Mouse (Mus musculus) MEL (cell line): ENCODE measurements around the gene Zfp101. TPM values are rescaled to one million over a fixed set of nuclear protein-coding genes. Genes with fewer than 3 reads are reported as not detected.

ENCODE experiments used
- DNase-seq: peaks from one replicate; pipeline ENCODE4 v3.0.0; 2011; ENCODE audit warnings: low read depth, low spot score
- H3K27ac ChIP-seq: 2 replicates; pipeline ENCODE4 v1.5.1; 2012; ENCODE audit warnings: low read depth, mild to moderate bottlenecking, control low read depth, low read length, moderate library complexity; ENCODE audit not compliant: control insufficient read depth
- H3K27me3 ChIP-seq, 2 experiments: fragments of 150-350 bp in 1 of 2; sonication (generic) in 1 of 2; 2 replicates each; pipeline ENCODE4 v1.6.1; 2012; ENCODE audit warnings: low read length in 2 of 2, mild to moderate bottlenecking in 2 of 2, improper control_type of control experiment in 1 of 2, moderate library complexity in 1 of 2; ENCODE audit not compliant: insufficient read depth in 2 of 2, control insufficient read depth in 1 of 2
- H3K36me3 ChIP-seq, 2 experiments: 2 replicates each; pipeline ENCODE4 v1.6.1; 2012 to 2014; ENCODE audit warnings: low read length in 2 of 2, improper control_type of control experiment in 1 of 2, inconsistent platforms in 1 of 2, mild to moderate bottlenecking in 1 of 2; ENCODE audit not compliant: insufficient read depth in 2 of 2, control insufficient read depth in 1 of 2
- H3K4me1 ChIP-seq, 2 experiments: fragments of 150-350 bp in 1 of 2; sonication (generic) in 1 of 2; 2 replicates each; pipeline ENCODE4 v1.6.1; 2012; ENCODE audit warnings: low read length in 2 of 2, improper control_type of control experiment in 1 of 2, mild to moderate bottlenecking in 1 of 2; ENCODE audit not compliant: insufficient read depth in 2 of 2, control insufficient read depth in 1 of 2
- H3K4me3 ChIP-seq, 2 experiments: fragments of 150-350 bp in 1 of 2; sonication (generic) in 1 of 2; 2 replicates each; pipeline ENCODE4 v1.5.1; 2012; ENCODE audit warnings: low read depth in 2 of 2, low read length in 2 of 2, mild to moderate bottlenecking in 2 of 2, moderate library complexity in 2 of 2, control low read depth in 1 of 2, improper control_type of control experiment in 1 of 2; ENCODE audit not compliant: control insufficient read depth in 1 of 2, insufficient read depth in 1 of 2
- H3K79me2 ChIP-seq: 2 replicates; pipeline ENCODE4 v1.6.1; 2012; ENCODE audit warnings: mild to moderate bottlenecking, low read length, moderate library complexity; ENCODE audit not compliant: control insufficient read depth, poor library complexity, insufficient read depth
- H3K9ac ChIP-seq: 2 replicates; pipeline ENCODE4 v1.6.1; 2012; ENCODE audit warnings: low read depth, mild to moderate bottlenecking, control low read depth, low read length, moderate library complexity; ENCODE audit not compliant: control insufficient read depth, poor library complexity, severe bottlenecking
- H3K9me3 ChIP-seq: fragments of 150-350 bp; sonication (generic); replicated peaks from 2 replicates; pipeline ENCODE4 v1.6.1; 2012; ENCODE audit warnings: mild to moderate bottlenecking, low read length, improper control_type of control experiment, moderate library complexity; ENCODE audit not compliant: insufficient read depth
- BHLHE40 ChIP-seq: IDR thresholded peaks from 2 replicates; pipeline ENCODE4 v1.6.1; 2012; ENCODE audit warnings: low read depth, mild to moderate bottlenecking, inconsistent platforms, low read length, improper control_type of control experiment, borderline replicate concordance
- CHD2 ChIP-seq: IDR thresholded peaks from 2 replicates; pipeline ENCODE4 v1.6.1; 2011; ENCODE audit warnings: low read length, improper control_type of control experiment
- CTCF ChIP-seq, 3 experiments: IDR thresholded peaks in 2 of 3; conservative IDR thresholded peaks in 1 of 3; 2 replicates each; pipeline ENCODE4 v1.5.1; 2011 to 2012; ENCODE audit warnings: low read length in 3 of 3, low read depth in 2 of 3, mild to moderate bottlenecking in 2 of 3, improper control_type of control experiment in 1 of 3, inconsistent platforms in 1 of 3, mixed read lengths in 1 of 3, moderate library complexity in 1 of 3; ENCODE audit not compliant: control insufficient read depth in 1 of 3, insufficient read depth in 1 of 3, poor library complexity in 1 of 3, severe bottlenecking in 1 of 3
- E2F4 ChIP-seq: IDR thresholded peaks from 2 replicates; pipeline ENCODE4 v1.6.1; 2011; ENCODE audit warnings: low read depth, low read length, improper control_type of control experiment, borderline replicate concordance
- ELF1 ChIP-seq: IDR thresholded peaks from 2 replicates; pipeline ENCODE4 v1.6.1; 2014; ENCODE audit warnings: low read depth, mild to moderate bottlenecking, inconsistent platforms, low read length, improper control_type of control experiment, moderate library complexity
- ETS1 ChIP-seq: IDR thresholded peaks from 2 replicates; pipeline ENCODE4 v1.6.1; 2012; ENCODE audit warnings: low read depth, mild to moderate bottlenecking, inconsistent platforms, low read length, improper control_type of control experiment, moderate library complexity
- GATA1 ChIP-seq: IDR thresholded peaks from 2 replicates; pipeline ENCODE4 v1.6.1; 2011; ENCODE audit warnings: low read depth, low read length, improper control_type of control experiment
- MAX ChIP-seq: IDR thresholded peaks from 2 replicates; pipeline ENCODE4 v1.6.1; 2011; ENCODE audit warnings: low read length, improper control_type of control experiment
- MYC ChIP-seq: IDR thresholded peaks from 2 replicates; pipeline ENCODE4 v1.6.1; 2011; ENCODE audit warnings: low read depth, mild to moderate bottlenecking, low read length, improper control_type of control experiment, moderate library complexity
- NELFE ChIP-seq: IDR thresholded peaks from 2 replicates; pipeline ENCODE4 v1.6.1; 2011; ENCODE audit warnings: low read depth, low read length, improper control_type of control experiment
- POLR2A ChIP-seq, 2 experiments: IDR thresholded peaks; 2 replicates each; pipeline ENCODE4 v1.6.1; 2011 to 2012; ENCODE audit warnings: low read length in 2 of 2, mild to moderate bottlenecking in 2 of 2, control low read depth in 1 of 2, improper control_type of control experiment in 1 of 2, low read depth in 1 of 2, moderate library complexity in 1 of 2; ENCODE audit not compliant: control insufficient read depth in 1 of 2, insufficient read depth in 1 of 2, poor library complexity in 1 of 2
- POLR2AphosphoS2 ChIP-seq: IDR thresholded peaks from 2 replicates; pipeline ENCODE4 v1.6.1; 2011; ENCODE audit warnings: low read length, improper control_type of control experiment
- RAD21 ChIP-seq: IDR thresholded peaks from 2 replicates; pipeline ENCODE4 v1.6.1; 2011; ENCODE audit warnings: mild to moderate bottlenecking, low read depth, low read length, improper control_type of control experiment
- RCOR1 ChIP-seq: IDR thresholded peaks from 2 replicates; pipeline ENCODE4 v1.6.1; 2012; ENCODE audit warnings: low read depth, mild to moderate bottlenecking, inconsistent platforms, low read length, improper control_type of control experiment
- SMC3 ChIP-seq: IDR thresholded peaks from 2 replicates; pipeline ENCODE4 v1.6.1; 2011; ENCODE audit warnings: low read depth, low read length, improper control_type of control experiment
- TAL1 ChIP-seq: IDR thresholded peaks from 2 replicates; pipeline ENCODE4 v1.6.1; 2012; ENCODE audit warnings: mild to moderate bottlenecking, inconsistent platforms, low read length, moderate library complexity, mixed read lengths
- TBP ChIP-seq: IDR thresholded peaks from 2 replicates; pipeline ENCODE4 v1.8.0; 2011; ENCODE audit warnings: low read depth, low read length, improper control_type of control experiment
- TCF12 ChIP-seq: IDR thresholded peaks from 2 replicates; pipeline ENCODE4 v1.6.1; 2014; ENCODE audit warnings: low read depth, mild to moderate bottlenecking, inconsistent platforms, low read length, improper control_type of control experiment, moderate library complexity
- UBTF ChIP-seq: IDR thresholded peaks from 2 replicates; pipeline ENCODE4 v1.6.1; 2012; ENCODE audit warnings: low read depth, mild to moderate bottlenecking, inconsistent platforms, low read length, improper control_type of control experiment, moderate library complexity, borderline replicate concordance; ENCODE audit not compliant: insufficient read depth
- USF1 ChIP-seq: IDR thresholded peaks from 2 replicates; pipeline ENCODE4 v1.6.1; 2014; ENCODE audit warnings: low read depth, mild to moderate bottlenecking, inconsistent platforms, low read length, improper control_type of control experiment, moderate library complexity
- USF2 ChIP-seq, 2 experiments: IDR thresholded peaks; 2 replicates each; pipeline ENCODE4 v1.6.1; 2011 to 2012; ENCODE audit warnings: improper control_type of control experiment in 2 of 2, low read length in 2 of 2, borderline replicate concordance in 1 of 2, inconsistent platforms in 1 of 2, low read depth in 1 of 2, mild to moderate bottlenecking in 1 of 2; ENCODE audit not compliant: insufficient read depth in 1 of 2
- ZC3H11A ChIP-seq: IDR thresholded peaks from 2 replicates; pipeline ENCODE4 v1.6.1; 2012; ENCODE audit warnings: low read depth, mild to moderate bottlenecking, inconsistent platforms, low read length, improper control_type of control experiment
- ZNF384 ChIP-seq: IDR thresholded peaks from 2 replicates; pipeline ENCODE4 v1.6.1; 2012; ENCODE audit warnings: low read depth, mild to moderate bottlenecking, inconsistent platforms, low read length, improper control_type of control experiment
- polyA plus RNA-seq, 2 experiments: library from polyadenylated mRNA; stranded (reverse) in 1 of 2; unstranded in 1 of 2; fragments of >175 nt in 1 of 2; fragments of >200 nt in 1 of 2; gene quantifications; 2 replicates each; pipeline versions ENCODE4 v1.2.1 to v1.2.4; 2012; ENCODE audit warnings: low replicate concordance in 2 of 2, low read depth in 1 of 2; ENCODE audit not compliant: insufficient read length in 2 of 2, insufficient read depth in 1 of 2, missing spikeins in 1 of 2
- total RNA-seq: library from RNA; depleted of rRNA; stranded (reverse); fragments of 300-350 nt; gene quantifications from 2 replicates; pipeline ENCODE4 v1.2.3, GENCODE M21; 2012

Zfp101 gene
- total and polyA plus RNA-seq, 3 experiments, result 7.6 to 8.3 TPM; not detected in 1

DNA sequence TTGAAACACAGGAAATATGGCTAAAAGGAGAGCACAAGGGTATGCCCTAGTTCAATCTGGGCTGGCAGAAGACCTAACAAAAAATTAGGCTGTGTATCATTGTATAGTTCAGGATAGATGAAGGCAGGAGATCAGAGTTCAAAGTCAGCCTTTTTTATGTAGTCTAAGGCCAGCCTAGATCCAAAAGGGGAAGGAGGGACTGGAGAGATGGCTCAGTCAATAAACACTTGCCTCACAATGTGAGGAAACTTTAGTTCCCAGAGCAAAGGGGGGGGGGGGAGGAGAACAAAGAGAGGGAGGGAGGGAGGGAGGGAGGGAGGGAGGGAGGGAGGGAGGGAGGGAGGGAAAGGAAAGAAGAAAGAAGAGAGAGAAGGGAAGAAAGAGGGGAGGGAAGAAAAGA, 46.7 kb upstream of the Zfp101 start:
- no peaks in the 10 kb centered on the region; a peak in 1 of 4 replicates for H3K27me3 ChIP-seq
- H3K79me2 ChIP-seq, result no peaks in the 10 kb centered on the region
- H3K27ac ChIP-seq, result no peak overlapping the region
- H3K4me3 ChIP-seq, result no peak overlapping the region
- no peak for DNase-seq
- TF ChIP-seq CHD2, result no peak
- TF ChIP-seq MYC, result no peak
- TF ChIP-seq RCOR1, result no peak
- TF ChIP-seq ELF1, result no peak
- TF ChIP-seq BHLHE40, result no peak
- TF ChIP-seq USF1, result no peak
- no peak for TF ChIP-seq POLR2AphosphoS2
- TF ChIP-seq RAD21, result no peak
- TF ChIP-seq UBTF, result no peak
- no peak for TF ChIP-seq ZNF384
- no peak for TF ChIP-seq TCF12
- TF ChIP-seq POLR2A (IDR thresholded peaks at IDR 0.05; ENCODE audit: control insufficient read depth in 1 of 2, insufficient read depth in 1 of 2, low read depth in 1 of 2, low read length in 2 of 2, poor library complexity in 1 of 2), result no peak
- peaks cover 0 to 7% of the 10 kb centered on the region in 2 experiments; a peak in 2 of 4 replicates for H3K4me1 ChIP-seq
- H3K36me3 ChIP-seq, result peaks cover 0 to 3% of the 10 kb centered on the region in 2 experiments; a peak in 1 of 4 replicates
- no peak overlapping the region for H3K9ac ChIP-seq
- H3K9me3 ChIP-seq, result no peaks in the 10 kb centered on the region

- Histone ChIP-seq H3K79me2 (no peaks in the 10 kb centered on the region), H3K27ac (no peak overlapping the region), H3K4me3 (no peak overlapping the region)
These were observed 45.5 kb upstream of the Zfp101 start for GRCm38 (mm10) chr17:33439922-33440321.

GRCm38 (mm10) chr17:33439148-33439547, 44.7 kb upstream of the Zfp101 start:
- peak; percentile 83 for DNase-seq
- H3K36me3 ChIP-seq, result peaks cover 0 to 3% of the 10 kb centered on the region in 2 experiments; a peak in 1 of 4 replicates
- H3K9ac ChIP-seq, result no peak overlapping the region
- TF ChIP-seq CTCF (IDR thresholded peaks at IDR 0.05 in 2 of 3, conservative IDR thresholded peaks at IDR 0.05 in 1 of 3; ENCODE audit: control insufficient read depth in 1 of 3, insufficient read depth in 1 of 3, low read depth in 2 of 3, low read length in 3 of 3, poor library complexity in 1 of 3, severe bottlenecking in 1 of 3) (peak; percentile 53 to 81 (median 58)), BHLHE40 (no peak), SMC3 (peak; percentile 87), RAD21 (peak; percentile 82), USF2 (IDR thresholded peaks at IDR 0.05; ENCODE audit: borderline replicate concordance in 1 of 2, insufficient read depth in 1 of 2, low read depth in 1 of 2, low read length in 2 of 2) (no peak), E2F4 (no peak), ZC3H11A (peak; percentile 72), NELFE (no peak), TBP (no peak), POLR2A (IDR thresholded peaks at IDR 0.05; ENCODE audit: control insufficient read depth in 1 of 2, insufficient read depth in 1 of 2, low read depth in 1 of 2, low read length in 2 of 2, poor library complexity in 1 of 2) (no peak), ETS1 (no peak)
- H3K9me3 ChIP-seq, result no peaks in the 10 kb centered on the region
- no peaks in the 10 kb centered on the region for H3K79me2 ChIP-seq
- H3K27me3 ChIP-seq, result no peaks in the 10 kb centered on the region; a peak in 2 of 4 replicates
- no peak overlapping the region for H3K27ac ChIP-seq
- H3K4me3 ChIP-seq, result no peak overlapping the region
- peaks cover 0 to 7% of the 10 kb centered on the region in 2 experiments; a peak in 2 of 4 replicates for H3K4me1 ChIP-seq

More at GRCm38 (mm10) chr17:33439922-33440321, 45.5 kb upstream of the Zfp101 start:
- no peaks in the 10 kb centered on the region for H3K9me3 ChIP-seq
- TF ChIP-seq TAL1 (no peak), MAX (no peak), GATA1 (0 out of 2 replicates have a peak, but pooled peaks have one; percentile 16), USF1 (peak; percentile 72)
- DNase-seq, result peak; percentile 26
- H3K36me3 ChIP-seq, result peaks cover 0 to 3% of the 10 kb centered on the region in 2 experiments; a peak in 1 of 4 replicates
- H3K4me1 ChIP-seq, result peaks cover 0 to 7% of the 10 kb centered on the region in 2 experiments; a peak in 2 of 4 replicates
- H3K9ac ChIP-seq, result no peak overlapping the region
- no peaks in the 10 kb centered on the region; a peak in 1 of 4 replicates for H3K27me3 ChIP-seq
